ENCODE assay signal across 8 mouse cellular contexts in the genomic region with DNA sequence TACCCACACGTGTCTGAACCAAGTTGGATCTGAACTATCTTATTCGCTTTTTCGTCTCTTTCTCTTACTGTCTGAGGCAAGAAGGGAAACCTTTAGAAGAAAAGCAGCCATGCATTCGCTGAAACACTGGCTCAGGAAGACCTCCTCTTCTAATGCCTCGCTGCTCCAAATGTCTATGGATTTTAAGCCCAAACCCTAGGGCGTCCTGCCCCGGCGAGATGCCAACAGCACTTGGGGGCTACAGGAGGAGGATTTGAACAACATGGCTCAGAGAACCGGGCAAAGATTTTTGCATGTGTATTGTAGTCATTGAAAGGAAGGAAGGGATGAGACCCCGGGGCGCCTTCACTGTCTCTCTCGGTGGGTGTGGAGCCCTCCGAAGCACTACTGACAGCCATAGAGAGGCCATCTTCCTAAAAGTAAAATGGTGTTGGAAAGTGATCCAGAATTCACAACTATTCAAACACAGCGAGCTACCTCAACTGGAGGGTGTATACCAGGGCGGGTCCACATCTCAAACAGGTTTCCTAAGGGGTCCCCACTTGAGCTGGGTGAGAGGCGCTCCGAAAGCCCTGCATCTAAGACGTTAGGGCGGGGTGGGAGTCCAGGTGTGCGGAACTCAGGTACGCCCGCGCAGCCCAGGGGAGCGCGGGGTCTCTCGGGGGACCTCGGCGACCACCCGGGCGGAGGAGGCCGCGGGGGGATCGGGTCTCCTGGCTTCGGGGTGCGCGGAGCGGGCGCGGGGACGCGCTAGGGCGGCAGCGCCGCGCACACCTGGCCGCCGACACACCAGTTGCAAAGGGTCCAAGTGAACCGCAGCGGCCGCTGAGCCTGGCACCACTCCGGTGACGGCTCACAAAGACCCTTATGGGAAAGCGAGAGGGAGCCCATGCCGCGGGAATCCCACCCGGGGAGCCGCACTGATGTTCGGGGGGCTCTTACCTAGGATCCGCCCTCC. TPM values are rescaled to one million over a fixed set of nuclear protein-coding genes. Genes with fewer than 3 reads are reported as not detected.
A peak's percentile ranks its signal among the peaks of the same experiment; 100 is the strongest.
DNase-seq lines count a peak whose midpoint lies in the region; ATAC-seq and TF ChIP-seq lines count a peak whose summit lies in the region.

No protein-coding gene starts in this region.

- no peaks in the 10 kb centered on the region for H3K27me3 ChIP-seq in embryonic facial prominence, embryonic 15.5 days
- peaks cover 13% of the 10 kb centered on the region for H3K27me3 ChIP-seq in hindbrain, embryonic 14.5 days (ENCODE audit: control insufficient read depth, insufficient read depth, low read length)
- H3K27me3 ChIP-seq in liver, postnatal 0 days (ENCODE audit: insufficient read depth, low read length) = peaks cover 19% of the 10 kb centered on the region

- TF ChIP-seq EP300 in liver, postnatal 0 days (IDR thresholded peaks at IDR 0.05; ENCODE audit: low read depth) = no peak

- TF ChIP-seq POLR2A in lung, adult 2 months (IDR thresholded peaks at IDR 0.05; ENCODE audit: borderline replicate concordance, extremely low read depth, low read depth, low read length) = no peak

- peaks cover 2% of the 10 kb centered on the region for H3K4me1 ChIP-seq in lung, adult 2 months (ENCODE audit: control insufficient read depth, insufficient read depth, low read length)
- peaks cover 6% of the 10 kb centered on the region; the same call in 1 of the 2 replicates for H3K4me1 ChIP-seq in embryonic facial prominence, embryonic 15.5 days
- 0 out of 2 replicates have a peak, but pooled peaks cover 8% of the 10 kb centered on the region for H3K4me1 ChIP-seq in hindbrain, embryonic 14.5 days (replicated peaks; ENCODE audit: control insufficient read depth, insufficient read depth, low read length)
- H3K4me1 ChIP-seq in liver, postnatal 0 days (ENCODE audit: insufficient read depth) = 0 out of 2 replicates have a peak, but pooled peaks cover 4% of the 10 kb centered on the region

- H3K9me3 ChIP-seq in embryonic facial prominence, embryonic 15.5 days (replicated peaks) = no peaks in the 10 kb centered on the region
- 0 out of 2 replicates have a peak, but pooled peaks cover 3% of the 10 kb centered on the region for H3K9me3 ChIP-seq in hindbrain, embryonic 14.5 days (ENCODE audit: control insufficient read depth, low read length)
- H3K9me3 ChIP-seq in liver, postnatal 0 days (ENCODE audit: low read length) = no peaks in the 10 kb centered on the region

- 2% methylated on average over 59 of the region's 59 CpGs for WGBS in lung, adult 2 months
- WGBS in embryonic facial prominence, embryonic 15.5 days = under 1% methylated on average over 59 of the region's 59 CpGs
- under 1% methylated on average over 58 of the region's 59 CpGs for WGBS in hindbrain, embryonic 14.5 days
- 3% methylated on average over 54 of the region's 59 CpGs for WGBS in liver, postnatal 0 days (ENCODE audit: insufficient replicate concordance)

- ATAC-seq in embryonic facial prominence, embryonic 15.5 days (ENCODE audit: insufficient number of reproducible peaks, low FRiP score, low TSS enrichment, low read depth) = peak; percentile 61; the same call in 1 of the 2 replicates
- ATAC-seq in hindbrain, embryonic 14.5 days (ENCODE audit: low FRiP score) = peak; percentile 44
- ATAC-seq in liver, postnatal 0 days = 0 out of 2 replicates have a peak, but pooled peaks have one; percentile 19

- H3K4me2 ChIP-seq in embryonic facial prominence, embryonic 15.5 days (replicated peaks) = peak overlapping the region; percentile 87
- H3K4me2 ChIP-seq in hindbrain, embryonic 14.5 days (replicated peaks) = peak overlapping the region; percentile 88
- H3K4me2 ChIP-seq in liver, postnatal 0 days (ENCODE audit: low read depth, low read length) = peak overlapping the region; percentile 80

- H3K4me3 ChIP-seq in lung, adult 2 months (replicated peaks; ENCODE audit: extremely low read depth, low read depth, low read length) = peak overlapping the region; percentile 81
- H3K4me3 ChIP-seq in embryonic facial prominence, embryonic 15.5 days (replicated peaks) = peak overlapping the region; percentile 86
- H3K4me3 ChIP-seq in hindbrain, embryonic 14.5 days (replicated peaks; ENCODE audit: low read length) = peak overlapping the region; percentile 87
- H3K4me3 ChIP-seq in liver, postnatal 0 days (ENCODE audit: low read depth, low read length) = peak overlapping the region; percentile 60

- H3K9ac ChIP-seq in embryonic facial prominence, embryonic 15.5 days = peak overlapping the region; percentile 63
- peak overlapping the region; percentile 75 for H3K9ac ChIP-seq in hindbrain, embryonic 14.5 days
- H3K9ac ChIP-seq in liver, postnatal 0 days (replicated peaks) = peak overlapping the region; percentile 63

- H3K27ac ChIP-seq in embryonic facial prominence, embryonic 15.5 days (replicated peaks) = peak overlapping the region; percentile 74
- no peak overlapping the region for H3K27ac ChIP-seq in hindbrain, embryonic 14.5 days
- peak overlapping the region; percentile 55 for H3K27ac ChIP-seq in liver, postnatal 0 days (ENCODE audit: low read depth)

- H3K36me3 ChIP-seq in embryonic facial prominence, embryonic 15.5 days = no peaks in the 10 kb centered on the region
- no peaks in the 10 kb centered on the region for H3K36me3 ChIP-seq in hindbrain, embryonic 14.5 days (replicated peaks; ENCODE audit: control insufficient read depth, insufficient read depth)
- no peaks in the 10 kb centered on the region for H3K36me3 ChIP-seq in liver, postnatal 0 days (replicated peaks; ENCODE audit: insufficient read depth, low read length)

- peak; percentile 41 for DNase-seq in lung, adult 2 months
- DNase-seq in lung, postnatal 25 days (ENCODE audit: low spot score) = no peak
- peak; percentile 46 for DNase-seq in adrenal gland, postnatal 10 days
- no peak for DNase-seq in hindbrain, embryonic 14.5 days (ENCODE audit: low spot score)
- DNase-seq in liver, postnatal 0 days = peak; percentile 23
- peak; percentile 38 for DNase-seq in ovary, postnatal 36 days (ENCODE audit: low spot score)
- DNase-seq in layer of hippocampus, adult 18-20 months (ENCODE audit: low spot score in 2 of 2) = no peak

- TF ChIP-seq CTCF in lung, adult 2 months (IDR thresholded peaks at IDR 0.05; ENCODE audit: insufficient read depth, low read length) = no peak
- no peak for TF ChIP-seq CTCF in liver, postnatal 0 days (IDR thresholded peaks at IDR 0.05; ENCODE audit: low read depth)

RNA-seq across cellular contexts. Expression of a gene that starts 6.3 kb away (rescaled TPM):
- 15.9 and 16.0 TPM in 2 replicates for polyA plus RNA-seq in lung, adult 2 months (2012; rRNA removed)
- 10 to 100 TPM; 23.3 to 26.0 TPM for total RNA-seq in adrenal gland, postnatal 10 days (2021)
- 30.9 and 31.8 TPM in 2 replicates for polyA plus RNA-seq in embryonic facial prominence, embryonic 15.5 days (2015; fragmentation: Nextera tagmentation; extraction: Ambion mirVana)
- polyA plus RNA-seq in hindbrain, embryonic 14.5 days (2014; fragmentation: Nextera tagmentation; extraction: Ambion mirVana) = 20.2 and 28.3 TPM in 2 replicates
- polyA plus RNA-seq in liver, postnatal 0 days (2015; fragmentation: Nextera tagmentation; extraction: Ambion mirVana) = 2.4 and 4.8 TPM in 2 replicates
- total RNA-seq in layer of hippocampus, adult 18-20 months (2021) = 10 to 100 TPM; 38.8 to 42.1 TPM

Comparison
In these comparisons a context has a peak if more than half of its experiments do, and no peak if none do; other contexts are left out.
1. DNase-seq: peak in lung, adult 2 months (single experiment), adrenal gland, postnatal 10 days (single experiment), liver, postnatal 0 days (single experiment) and ovary, postnatal 36 days (single experiment); none in lung, postnatal 25 days (single experiment), hindbrain, embryonic 14.5 days (single experiment) and layer of hippocampus, adult 18-20 months (0 of 2).
2. Peak in every context shown above with its lines, with median percentiles within 50 percentile points of each other: H3K4me3 ChIP-seq, ATAC-seq, H3K4me2 ChIP-seq and H3K9ac ChIP-seq.